Mouse (Mus musculus): ENCODE measurements around the gene Plcxd3. TPM values are rescaled to one million over a fixed set of nuclear protein-coding genes. Genes with fewer than 3 reads are reported as not detected.

Plcxd3 gene
- total RNA-seq (2021), result under 1 TPM; 0.17 to 0.18 TPM
- long read RNA-seq, experiment 1, result 0 reads
- long read RNA-seq, experiment 2, result 0 reads

- peak in 1 of 2 experiments; percentile 13 for DNase-seq
Measured at GRCm38 (mm10) chr15:4375423-4376220, at the start of gene Plcxd3. Gene Plcxd3, plus strand, starts transcription at chr15:4375491.

DNA sequence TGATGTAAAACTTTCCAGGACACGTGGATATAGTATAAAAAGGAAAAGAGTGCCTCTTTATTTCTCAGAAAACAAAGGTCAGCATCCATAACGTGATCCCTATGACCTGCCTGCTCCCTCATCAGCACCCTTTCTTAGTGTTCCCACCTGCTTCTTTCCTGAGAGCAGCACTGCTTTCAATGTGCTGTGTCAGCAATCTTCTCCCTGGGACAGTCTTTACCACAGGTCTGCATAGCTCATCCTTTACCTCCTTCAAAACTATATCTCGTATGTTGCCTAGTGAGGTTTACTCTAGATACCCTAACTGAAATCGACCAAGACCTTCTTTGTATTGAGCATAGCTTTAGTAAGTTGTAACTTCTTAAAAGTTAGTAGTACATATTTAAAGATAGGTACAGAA is 43.4 kb upstream of the Plcxd3 start:
- no peak for DNase-seq
- intact Hi-C loops (cut with DNase I), result no loop called here

More at GRCm38 (mm10) chr15:4375423-4376220, at the start of gene Plcxd3:
- intact Hi-C loops (cut with DNase I), result no loop called here

DNA sequence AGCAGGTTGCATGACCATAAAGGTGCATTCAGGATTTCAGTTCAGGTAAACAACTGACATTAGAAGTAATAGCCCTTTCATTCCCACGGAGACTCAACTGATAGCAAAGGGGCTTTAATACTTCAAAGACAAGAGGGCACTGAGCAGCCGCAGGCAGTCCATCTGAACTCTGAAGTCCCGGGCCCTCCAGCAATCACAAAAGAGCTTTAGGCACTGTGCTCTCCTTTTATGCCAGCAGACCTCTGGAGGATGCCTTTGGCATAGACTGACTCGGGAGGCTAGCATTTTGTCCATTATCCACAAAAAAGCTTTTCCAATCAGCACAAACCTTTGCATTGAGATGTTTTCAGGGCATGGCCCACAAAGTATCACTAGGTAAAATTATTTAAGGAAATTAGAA is 33.7 kb upstream of the Plcxd3 start:
- no peak for DNase-seq
- intact Hi-C loops (cut with DNase I), result no loop called here

- intact Hi-C loops (cut with DNase I), result no loop called here
- no peak for DNase-seq
Measured at GRCm38 (mm10) chr15:4348816-4349553, 26.3 kb upstream of the Plcxd3 start.

DNA sequence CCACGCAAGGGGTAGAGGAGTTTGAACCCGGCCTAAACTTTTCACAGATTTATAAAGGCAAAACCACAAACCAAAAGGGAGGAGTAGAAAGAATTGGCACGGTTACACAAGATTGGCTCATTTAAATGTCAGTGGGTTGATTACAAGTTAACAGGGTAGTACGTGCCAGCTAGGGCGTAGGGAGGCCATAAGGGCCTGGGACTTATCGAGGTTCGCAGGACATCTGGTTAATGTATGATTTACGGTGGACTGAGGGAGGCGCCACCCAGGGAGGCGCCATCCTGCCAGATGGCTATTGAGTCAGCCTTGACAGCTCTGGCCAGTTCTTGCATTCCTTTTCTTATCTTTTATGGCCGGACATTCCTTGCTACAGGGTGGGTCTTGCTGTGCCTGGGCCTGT is 18.9 kb upstream of the Plcxd3 start:
- intact Hi-C loops (cut with DNase I), result no loop called here
- DNase-seq, result no peak

DNA sequence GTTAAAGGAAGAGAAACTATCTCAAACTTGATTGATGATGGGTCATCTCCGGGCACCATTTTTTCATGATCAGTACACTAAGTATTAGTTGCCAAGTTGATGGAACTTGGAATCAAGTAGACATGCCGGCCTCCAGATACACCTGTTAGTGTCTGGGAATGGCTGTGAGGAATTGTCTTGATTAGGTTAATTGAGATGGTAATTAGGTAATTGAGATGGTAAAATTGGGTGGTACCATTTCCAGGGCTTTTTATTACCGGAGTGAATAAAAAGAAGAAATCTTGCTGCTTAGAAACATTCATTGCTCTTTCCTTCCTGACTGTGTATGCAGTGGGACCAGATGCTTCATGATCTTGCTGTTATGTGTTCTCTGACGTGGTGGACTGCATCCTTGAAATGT is 17.6 kb upstream of the Plcxd3 start:
- intact Hi-C loops (cut with DNase I), result no loop called here
- no peak for DNase-seq

DNA sequence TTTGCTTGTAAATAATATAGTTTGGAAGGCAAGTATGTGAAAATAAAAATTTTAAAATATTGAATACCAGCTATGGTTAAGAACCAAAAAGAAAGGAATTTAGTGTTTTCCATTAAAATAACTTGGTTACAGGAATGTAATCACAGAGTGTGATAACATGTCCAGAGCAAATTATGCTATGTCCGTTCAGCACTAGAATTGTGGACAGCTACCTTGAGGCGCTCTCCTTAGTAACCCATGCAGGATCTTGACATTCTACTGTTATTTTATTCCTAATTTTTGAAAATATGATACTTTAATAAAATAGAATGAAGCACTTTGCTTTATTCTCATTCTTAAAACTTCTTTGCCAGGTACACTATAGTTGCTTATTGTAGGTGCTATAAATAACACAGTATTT is 7.5 kb upstream of the Plcxd3 start:
- intact Hi-C loops (cut with DNase I), result no loop called here
- DNase-seq, result no peak

DNA sequence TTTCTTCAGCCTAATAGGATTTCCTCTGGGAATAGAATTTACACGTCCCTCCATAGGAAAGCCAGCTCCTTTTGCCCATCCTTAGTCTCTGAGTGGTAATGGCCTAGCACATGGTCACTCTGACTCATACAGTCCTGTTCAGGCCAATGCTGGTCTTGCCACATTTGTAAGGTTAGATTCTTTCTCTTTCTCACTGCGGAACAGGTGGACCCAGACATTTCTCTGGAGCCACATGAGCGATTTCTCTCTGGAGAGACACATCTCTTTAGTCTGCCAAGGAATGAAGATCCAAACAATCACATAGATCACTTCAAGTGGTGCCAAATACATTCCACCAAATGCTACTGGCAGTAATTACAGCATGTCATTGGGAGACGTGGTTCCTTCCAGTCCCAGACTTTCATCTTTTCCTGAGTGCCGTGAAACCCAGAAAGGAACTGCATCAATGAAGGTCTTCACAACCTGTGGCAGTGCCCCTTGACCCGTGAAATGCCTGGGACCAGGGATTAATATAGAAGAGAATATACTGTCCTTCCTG is 769 bp upstream of the Plcxd3 start:
- no peak for DNase-seq
- intact Hi-C loops (cut with DNase I), result no loop called here

DNA sequence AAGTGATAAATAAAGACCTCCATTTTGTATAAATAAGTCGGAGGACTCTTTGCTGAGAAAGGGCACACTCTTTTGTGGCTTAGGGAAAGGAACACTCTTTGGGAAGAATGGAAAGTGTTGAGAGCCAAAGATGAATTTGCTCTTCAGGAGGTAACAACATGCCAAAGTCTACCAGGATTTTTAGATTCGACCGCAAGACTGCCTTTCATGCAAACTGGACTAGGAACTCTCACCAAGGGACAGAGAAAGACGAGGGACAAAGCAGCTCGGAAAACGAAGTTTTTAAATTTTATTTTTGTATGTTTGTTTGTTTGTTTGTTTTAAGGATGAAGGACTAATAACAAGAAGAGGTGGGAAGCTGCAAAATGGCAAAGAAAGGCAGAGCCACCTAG is 264 bp upstream of the Plcxd3 start:
- DNase-seq, result no peak
- intact Hi-C loops (cut with DNase I), result no loop called here

GRCm38 (mm10) chr15:4376221-4376631 is 935 bp downstream of the Plcxd3 start:
- DNase-seq, result no peak
- intact Hi-C loops (cut with DNase I), result no loop called here

DNA sequence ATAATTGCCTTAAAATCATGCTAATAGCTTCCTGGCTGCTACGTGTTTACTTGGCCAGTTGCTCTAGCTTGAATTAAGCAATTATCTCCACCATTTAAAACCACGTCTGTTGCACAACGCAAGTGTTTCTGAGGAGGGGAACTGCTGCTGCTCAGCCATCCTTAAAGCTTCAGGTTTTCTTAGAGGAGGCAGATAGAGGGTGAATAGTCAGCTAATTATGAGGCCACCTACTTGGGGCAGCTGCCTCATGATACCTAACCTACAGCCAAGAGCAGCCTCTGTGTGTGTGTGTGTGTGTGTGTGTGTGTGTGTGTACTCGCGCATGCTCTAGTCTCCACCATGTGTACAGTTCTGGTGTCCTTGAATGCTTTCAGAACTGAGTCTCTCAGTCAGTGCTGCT is 3.5 kb downstream of the Plcxd3 start:
- no peak for DNase-seq
- intact Hi-C loops (cut with DNase I), result no loop called here

GRCm38 (mm10) chr15:4387774-4388173 is 12.5 kb downstream of the Plcxd3 start:
- no peak for DNase-seq

DNA sequence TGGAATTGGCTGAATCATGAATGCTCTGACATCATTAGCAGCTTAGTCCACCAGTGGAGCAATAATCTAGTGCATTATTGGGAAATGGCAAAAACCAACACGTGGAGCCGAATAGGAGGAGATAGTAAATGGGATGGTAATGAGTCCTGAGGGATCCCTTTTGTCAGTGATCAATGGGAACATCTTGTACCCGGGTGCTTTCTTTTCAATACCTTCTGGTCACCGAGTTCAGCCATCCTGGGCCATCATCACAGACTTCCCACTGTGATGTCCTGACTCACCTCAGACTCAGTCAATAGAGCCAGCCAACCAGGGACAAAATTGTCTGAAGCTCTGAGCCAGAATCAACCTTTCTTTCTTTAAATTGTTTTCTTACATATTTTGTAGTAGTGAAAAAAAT is 24.8 kb downstream of the Plcxd3 start:
- intact Hi-C loops (cut with DNase I), result no loop called here
- no peak for DNase-seq

More at GRCm38 (mm10) chr15:4387774-4388173, 12.5 kb downstream of the Plcxd3 start:
- intact Hi-C loops (cut with DNase I), result no loop called here

DNA sequence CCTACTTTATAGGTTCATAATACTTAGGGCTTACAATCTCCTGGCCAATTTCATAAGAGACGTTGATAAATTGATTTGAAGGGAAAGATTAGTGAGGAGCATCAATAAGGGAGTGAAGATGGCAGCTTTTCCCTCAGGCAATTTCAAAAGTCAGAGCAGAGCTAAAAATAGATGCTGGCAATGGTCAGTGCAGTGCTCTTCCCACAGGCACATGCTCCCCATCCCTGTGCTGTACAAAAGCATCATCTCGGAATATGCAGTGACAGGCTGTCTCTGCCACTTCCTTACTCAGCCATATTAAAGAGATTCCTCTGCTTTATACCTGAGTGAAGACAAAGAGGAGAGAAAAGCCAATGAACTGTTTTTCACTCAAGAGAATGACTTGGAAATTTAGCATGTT is 36.0 kb downstream of the Plcxd3 start:
- intact Hi-C loops (cut with DNase I), result no loop called here

DNA sequence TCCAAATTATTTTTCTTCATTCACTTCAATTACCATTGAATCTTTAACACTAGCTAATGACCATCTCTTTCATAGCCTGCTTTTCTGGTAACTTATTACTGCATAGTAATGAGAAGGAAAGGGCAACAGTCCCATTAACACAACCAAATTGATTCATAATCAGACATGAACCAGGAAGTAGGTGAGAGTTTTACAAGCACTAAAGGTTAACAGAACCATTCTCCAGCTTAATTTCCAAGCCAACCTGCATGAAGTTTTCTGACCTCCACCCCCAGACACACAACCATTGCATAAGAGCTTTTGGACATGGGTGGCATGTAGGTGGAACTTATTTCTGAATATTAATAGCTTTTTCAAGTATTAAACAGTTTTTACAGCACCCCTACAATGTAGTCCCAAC is 64.8 kb downstream of the Plcxd3 start:
- intact Hi-C loops (cut with DNase I), result no loop called here
- DNase-seq, result no peak

More for the DNA sequence above, 36.0 kb downstream of the Plcxd3 start:
- no peak for DNase-seq

- no peak for DNase-seq
- intact Hi-C loops (cut with DNase I), result no loop called here
Measured at GRCm38 (mm10) chr15:4496182-4496581, 120.9 kb downstream of the Plcxd3 start.

DNA sequence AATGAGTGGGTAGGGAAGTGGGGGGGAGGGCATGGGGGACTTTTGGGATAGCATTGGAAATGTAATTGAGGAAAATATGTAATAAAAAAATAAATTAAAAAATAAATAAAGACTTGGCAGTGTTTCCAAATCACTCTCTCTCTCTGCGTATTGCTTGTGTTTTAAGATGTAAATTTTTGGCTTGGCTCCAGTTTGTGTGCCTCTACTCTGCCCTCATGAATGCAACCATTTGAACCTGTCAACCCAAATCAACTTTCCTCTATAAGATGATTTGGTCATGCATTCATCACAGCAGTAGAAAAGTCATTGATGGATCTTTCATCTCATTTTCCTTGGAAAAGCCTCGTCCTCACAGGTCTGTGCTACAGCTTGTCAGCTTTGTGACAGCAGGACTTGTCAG is 121.7 kb downstream of the Plcxd3 start:
- DNase-seq, result no peak
- intact Hi-C loops (cut with DNase I), result no loop called here

- intact Hi-C loops (cut with DNase I), result no loop called here
- DNase-seq, result no peak
Measured at GRCm38 (mm10) chr15:4498036-4498435, 122.7 kb downstream of the Plcxd3 start.

- no peak for DNase-seq
- intact Hi-C loops (cut with DNase I), result no loop called here
Measured at GRCm38 (mm10) chr15:4503366-4503765, 128.1 kb downstream of the Plcxd3 start.

DNA sequence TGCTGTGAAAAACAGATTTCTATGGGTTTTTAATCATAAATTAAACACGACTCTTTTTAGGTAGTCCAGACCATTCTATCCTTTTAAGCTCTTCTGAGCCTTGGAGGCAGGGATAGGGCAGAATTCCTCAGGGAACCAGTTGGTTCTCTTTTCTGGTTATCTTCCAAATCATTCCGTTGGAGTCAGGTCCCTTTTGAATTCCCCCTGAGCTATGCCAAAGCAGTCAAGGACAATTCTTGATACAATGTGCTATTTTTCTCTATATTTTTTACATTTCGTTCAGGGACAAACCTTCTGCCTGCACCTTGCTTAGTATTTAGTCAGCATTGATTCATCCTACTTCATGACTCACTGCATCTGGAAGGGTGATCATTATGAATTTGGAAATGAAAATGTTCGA is 128.5 kb downstream of the Plcxd3 start:
- intact Hi-C loops (cut with DNase I), result no loop called here
- no peak for DNase-seq

GRCm38 (mm10) chr15:4514724-4515123 is 139.4 kb downstream of the Plcxd3 start:
- DNase-seq, result no peak
- intact Hi-C loops (cut with DNase I), result no loop called here

DNA sequence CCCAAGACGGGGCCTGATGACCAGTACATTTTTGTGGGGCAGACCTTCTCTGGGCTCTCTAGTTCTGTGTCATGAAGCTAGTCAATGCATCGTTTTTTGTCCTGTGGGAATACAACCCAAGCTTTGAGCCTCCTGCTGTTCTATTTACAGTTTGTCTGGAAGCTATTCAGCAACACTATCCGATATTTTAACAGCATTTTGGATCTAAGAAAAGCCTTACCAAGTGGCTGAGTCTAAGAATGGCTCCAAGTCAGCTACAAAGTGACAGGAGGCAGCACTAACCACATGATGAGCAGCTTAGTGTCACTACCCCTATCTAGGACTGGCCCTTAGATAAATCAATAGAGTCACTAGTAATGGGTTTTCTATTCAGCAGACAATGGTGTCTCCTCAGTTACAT is 149.3 kb downstream of the Plcxd3 start:
- no peak for DNase-seq
- intact Hi-C loops (cut with DNase I), result no loop called here

Measured in gastrocnemius, postnatal 36 days (tissue).